Mouse (Mus musculus) lung, adult 18-20 months (tissue): ENCODE results near the gene Dhrs3.

ENCODE experiments used
- DNase-seq, 2 experiments: peaks; one replicate each; pipeline ENCODE4 v3.0.0; 2022; ENCODE audit warnings: mixed read lengths in 2 of 2

The Dhrs3 gene

DNA sequence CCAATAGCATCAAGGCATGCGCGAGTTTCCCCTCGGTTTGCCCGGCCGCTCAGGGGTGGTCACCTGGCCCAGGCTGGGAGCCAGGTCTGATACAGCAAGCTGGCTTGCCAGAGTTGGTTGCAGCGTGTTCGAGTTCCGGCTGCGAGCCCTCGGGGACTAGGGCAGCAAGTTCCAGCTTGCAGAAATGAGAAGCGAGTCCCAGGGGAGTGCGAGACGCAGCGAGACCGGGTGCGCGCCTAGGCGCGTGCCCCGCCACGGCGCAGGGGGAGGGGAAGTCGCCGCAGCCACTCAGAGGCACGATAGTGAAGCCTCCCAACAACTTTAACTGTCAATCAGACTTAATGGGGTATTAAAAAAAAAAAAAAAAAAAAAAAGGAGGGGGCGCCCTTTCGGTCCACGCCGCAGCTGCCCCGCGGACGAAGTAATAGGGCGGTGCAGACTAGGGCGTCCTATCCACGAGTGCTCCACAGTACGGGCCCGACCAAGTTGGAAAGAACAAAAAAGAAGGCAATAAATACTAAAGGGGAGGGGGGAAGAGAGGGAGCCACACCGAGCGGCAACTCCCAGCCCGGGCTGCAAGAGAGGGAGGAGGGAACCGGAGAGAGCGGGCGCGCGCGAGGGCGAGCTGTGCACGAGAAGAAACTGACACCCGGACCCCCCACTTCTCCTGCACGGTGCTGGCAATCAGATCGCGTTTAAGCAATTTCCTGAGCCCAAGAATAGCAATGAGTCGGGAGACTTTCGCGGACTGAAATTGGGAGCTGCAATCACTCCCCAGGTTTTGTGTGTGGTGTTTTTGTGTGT lies at the start of gene Dhrs3:
Gene Dhrs3, plus strand, starts transcription at position 695 of the 804 bp plus-strand sequence.
- DNase-seq, result peak; percentile 91 to 93

DNA sequence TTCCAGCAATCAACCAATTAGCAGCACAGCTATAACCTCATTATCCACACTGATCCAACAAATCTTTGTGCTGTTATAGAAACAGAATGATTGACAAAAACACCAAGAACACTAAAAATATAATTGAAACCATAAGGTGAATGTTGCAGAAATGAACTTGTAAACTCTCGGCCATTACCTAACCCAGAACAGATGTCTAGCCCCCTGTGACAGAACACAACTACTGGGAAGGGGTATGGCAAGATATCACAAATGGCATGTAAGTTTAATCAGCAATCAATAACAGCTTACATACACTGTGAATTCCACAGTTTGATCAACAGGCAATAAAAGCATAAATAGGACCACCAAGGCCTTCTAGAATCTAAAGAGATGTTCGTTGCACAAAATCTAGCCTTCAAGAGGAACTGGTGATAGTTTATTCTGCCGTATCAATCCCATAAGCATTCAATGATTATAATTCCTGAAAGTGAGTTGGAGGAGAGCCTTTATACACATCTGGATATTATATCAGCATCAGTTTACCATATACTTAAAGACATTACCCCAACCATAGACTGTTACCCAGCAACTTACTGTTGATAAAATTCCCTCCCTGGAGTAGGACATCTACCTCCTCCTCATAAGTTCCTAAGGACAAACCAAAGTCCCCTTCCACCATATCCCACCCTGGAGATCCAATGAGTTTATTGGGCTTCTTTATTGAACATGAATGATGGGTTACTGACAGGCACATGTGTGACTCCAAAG lies 30.7 kb upstream of the Dhrs3 start:
- DNase-seq, result no peak

DNA sequence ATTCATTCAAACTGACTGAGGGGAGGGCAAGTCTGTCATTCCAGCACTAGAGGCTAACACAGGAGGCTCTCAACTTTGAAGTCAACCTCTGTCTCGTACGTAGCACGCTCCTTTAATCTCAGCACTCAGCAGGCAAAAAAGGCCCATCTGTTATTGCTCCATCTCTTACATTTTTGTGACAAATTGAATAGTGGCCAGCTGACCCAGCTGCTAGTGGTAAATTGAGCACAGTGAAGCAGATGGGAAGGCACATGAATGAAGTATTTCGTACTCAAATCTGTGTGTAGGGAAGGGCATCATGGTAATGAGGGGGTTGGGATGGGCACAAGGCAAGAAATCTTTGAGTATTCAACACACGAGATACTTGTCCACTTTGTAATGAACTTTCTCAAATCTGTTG lies 24.7 kb upstream of the Dhrs3 start:
- DNase-seq, result no peak

DNA sequence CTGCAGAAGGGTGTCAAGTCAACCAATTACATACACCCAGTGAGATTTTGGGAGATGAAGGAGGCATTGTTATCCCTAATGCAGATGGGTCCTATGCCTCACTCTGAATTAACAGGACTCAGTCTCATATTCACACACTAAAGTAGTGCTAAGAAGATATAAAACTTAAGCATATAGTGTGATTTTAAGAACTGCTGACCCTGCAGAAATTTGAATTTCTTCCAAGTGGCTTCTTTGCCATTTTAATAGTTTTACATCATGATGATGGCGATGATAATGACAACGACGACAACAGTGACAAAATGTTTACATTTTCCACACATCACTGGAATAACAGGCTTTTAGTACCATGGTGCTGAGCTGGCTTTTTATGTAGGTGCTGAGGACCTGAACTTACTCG lies 24.0 kb upstream of the Dhrs3 start:
- DNase-seq, result no peak

DNA sequence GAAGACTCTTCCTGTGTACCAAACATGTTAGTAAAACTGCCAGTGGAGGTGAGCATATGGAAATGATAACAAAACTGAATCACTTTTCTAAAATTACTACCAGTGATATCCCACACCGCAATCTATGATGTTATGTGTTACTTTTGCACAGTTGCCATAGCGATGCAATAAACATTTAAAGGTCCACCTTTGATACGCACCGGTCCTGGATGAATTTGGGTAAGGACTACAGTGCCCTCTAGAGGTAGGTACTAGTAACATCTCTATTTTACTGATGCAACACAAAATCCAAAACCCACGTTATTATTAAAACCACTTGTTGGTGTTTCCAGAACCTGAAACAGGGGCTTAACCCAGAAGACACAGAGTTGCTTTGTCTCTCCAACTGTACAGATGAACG lies 19.7 kb upstream of the Dhrs3 start:
- DNase-seq, result no peak

DNA sequence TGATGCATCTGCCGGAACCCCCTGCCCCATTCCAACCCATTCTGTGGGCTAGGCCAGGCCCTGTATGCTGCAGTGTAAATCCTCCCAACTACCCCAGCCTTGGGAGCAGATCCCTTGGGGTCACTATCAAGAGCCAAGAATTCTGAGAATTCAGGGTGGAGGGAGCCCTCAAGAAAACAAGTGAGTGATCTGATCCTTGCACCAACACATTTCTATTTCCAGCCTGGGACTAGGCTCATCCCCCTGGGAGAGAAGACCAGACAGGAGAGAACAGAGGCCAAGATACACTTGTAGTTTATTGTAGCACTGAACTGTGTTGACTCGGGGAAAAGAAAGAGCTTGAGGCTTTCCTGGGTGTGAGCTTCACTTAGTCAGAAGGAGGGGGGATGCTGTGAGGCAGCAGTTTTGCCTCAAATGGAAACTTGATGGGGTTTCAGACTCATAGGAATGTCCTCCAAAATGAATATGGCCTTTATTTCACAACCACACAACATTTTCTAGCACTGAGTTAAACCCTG lies 17.0 kb upstream of the Dhrs3 start:
- no peak for DNase-seq

DNA sequence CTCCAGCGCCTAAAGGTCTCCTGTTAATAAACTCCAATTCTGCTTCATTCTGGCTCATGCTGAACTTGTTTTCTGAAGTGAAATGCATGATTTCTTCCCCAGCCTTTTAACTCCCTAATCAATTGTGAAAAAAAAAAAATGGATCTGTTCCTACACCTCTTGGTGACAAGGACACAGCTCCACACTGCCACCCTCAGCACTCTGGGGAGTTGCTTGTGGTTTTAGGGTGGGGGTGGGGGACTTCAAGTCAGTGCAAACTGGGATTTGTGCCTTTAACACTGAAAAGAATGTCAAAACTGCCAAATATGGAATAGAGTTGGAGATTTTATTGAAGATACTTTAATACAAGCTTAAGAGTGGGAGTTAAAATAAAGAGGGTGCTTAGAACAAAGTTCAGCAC lies 13.1 kb upstream of the Dhrs3 start:
- DNase-seq, result no peak

DNA sequence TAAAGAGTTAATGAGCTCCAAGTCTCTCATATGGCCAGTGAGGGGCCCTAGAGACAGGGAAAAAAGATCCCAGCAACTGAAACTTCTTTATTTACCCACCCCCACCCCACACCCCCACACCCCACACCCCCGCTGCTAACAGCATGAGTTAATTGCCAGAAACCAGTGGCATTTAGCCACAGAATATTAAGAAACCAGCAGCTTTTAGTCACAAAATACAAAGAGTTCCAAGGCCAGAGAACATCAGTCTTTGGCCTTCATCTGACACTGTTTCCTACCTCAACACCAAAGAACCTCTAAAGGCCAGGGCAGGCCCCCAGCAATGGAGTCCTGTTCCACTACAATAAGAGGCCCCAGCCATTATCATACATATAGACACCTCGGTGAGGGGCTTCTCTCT lies 11.3 kb upstream of the Dhrs3 start:
- DNase-seq, result no peak

DNA sequence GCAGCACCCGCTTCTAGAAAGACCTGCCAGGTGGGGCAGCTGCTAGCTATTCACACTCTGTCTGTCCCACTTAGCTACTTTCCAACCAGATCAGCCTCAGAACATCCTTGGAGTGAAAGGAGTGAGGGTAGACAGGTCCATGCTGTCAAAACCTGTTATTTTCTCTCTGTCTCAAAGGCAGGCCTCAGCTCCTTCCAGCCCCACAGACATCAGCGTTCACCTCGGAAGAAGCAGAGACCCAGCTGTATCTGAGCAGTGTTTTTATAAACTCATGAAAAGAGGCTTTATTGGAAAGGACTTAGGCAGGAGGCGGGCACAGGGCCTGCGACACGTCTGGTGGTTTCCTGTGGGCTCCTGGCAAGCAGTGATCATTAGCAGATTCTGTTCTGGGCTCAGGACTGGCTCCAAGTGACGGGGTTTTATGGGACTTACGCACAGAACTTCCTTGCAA lies 9.7 kb upstream of the Dhrs3 start:
- no peak for DNase-seq

DNA sequence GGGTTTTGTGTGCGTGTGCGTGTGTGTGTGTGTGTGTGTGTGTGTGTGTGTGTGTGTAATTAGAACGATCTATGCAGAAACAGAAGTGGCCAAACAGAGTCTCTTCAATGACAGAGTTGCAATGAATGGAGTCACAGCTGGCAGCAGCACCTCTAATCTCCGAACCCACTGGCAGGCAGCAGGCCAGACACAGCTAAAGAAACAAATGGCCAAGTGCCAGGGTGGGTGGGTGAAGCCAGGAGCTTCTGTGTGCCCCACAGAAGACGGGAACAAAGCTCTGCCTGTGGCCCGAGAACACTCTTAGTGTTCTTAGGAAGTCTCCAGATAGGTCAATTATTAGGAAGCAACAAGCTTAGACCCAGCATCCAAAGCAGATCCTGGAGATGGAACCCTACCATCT lies 6.2 kb upstream of the Dhrs3 start:
- no peak for DNase-seq

DNA sequence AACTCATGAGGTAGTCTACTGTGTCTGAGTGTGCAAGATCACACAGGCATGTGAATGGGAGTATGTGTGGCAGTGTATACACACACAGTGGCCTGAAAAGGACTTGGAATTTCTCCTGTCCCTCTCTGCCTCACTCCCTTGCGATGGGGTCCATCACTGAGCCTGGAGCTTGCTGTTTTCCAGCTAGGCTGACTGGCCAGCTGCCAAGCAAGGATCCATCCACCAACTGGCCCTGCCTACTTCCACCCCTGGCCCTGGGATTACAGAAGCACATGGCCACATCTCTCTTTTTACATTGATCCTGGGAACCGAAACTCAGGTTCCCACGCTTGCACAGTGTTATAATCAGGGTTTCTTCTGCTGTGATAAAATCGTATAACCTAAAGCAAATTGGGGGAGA lies 3.9 kb upstream of the Dhrs3 start:
- no peak for DNase-seq

DNA sequence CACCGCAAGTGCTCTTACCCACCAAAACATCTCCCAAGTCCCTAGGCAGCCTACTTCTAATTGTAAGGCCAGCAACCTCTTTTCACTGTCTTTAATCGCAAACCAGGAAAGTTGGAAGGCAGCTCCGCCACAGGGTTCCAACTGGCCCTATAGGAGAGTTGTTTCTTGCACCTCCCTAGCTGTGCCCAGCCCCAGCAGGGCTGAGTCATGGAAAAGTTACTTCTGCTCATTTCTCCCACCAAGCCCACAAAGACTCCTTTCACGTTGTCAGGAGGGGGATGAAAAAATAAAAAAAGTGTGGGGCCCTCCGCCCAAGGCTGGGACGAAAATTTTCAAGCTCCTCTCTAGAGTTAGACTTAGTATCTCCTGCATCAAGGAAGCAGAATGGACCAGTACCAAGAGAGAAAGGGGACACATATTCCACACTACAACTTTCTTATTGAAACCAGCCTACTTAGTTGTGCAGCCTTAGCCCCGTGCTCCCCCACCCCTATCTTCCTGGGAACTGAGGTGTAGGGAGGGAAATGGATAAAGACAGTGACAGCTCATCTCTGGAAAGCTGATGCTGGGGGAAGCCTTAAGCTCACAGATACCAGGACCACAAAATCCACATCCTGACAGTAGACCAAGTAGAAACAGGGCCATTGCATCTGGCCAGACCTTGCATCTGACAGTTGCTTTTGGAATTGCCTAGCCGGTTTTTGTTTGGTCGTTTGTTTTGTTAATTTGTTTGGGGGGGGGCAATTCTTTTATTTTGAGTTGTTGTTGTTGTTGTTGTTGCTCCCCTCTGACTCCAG lies 2.9 kb upstream of the Dhrs3 start:
- no peak for DNase-seq

DNA sequence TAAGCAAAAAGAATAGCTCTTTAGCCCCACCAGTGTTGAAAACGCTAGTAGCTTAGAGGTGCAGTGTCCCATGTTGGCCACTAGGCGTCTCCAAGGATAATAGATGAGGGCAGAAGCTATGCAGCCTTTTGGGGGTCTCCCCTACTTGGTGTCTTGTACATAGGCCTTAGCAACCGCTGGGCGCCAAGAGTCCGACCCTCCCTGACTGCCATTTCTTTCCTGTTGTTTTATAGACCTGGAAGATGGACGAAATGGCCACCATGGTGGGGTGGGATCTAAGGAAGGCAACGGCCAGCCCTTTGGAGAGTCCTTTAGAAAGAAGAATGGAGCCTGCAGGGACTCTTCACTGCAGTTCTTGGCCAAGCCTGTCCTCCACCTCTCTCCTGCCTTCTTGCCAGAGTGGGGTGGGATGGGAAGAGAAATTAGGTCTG lies 1.9 kb upstream of the Dhrs3 start:
- peak; percentile 62 to 71 for DNase-seq

DNA sequence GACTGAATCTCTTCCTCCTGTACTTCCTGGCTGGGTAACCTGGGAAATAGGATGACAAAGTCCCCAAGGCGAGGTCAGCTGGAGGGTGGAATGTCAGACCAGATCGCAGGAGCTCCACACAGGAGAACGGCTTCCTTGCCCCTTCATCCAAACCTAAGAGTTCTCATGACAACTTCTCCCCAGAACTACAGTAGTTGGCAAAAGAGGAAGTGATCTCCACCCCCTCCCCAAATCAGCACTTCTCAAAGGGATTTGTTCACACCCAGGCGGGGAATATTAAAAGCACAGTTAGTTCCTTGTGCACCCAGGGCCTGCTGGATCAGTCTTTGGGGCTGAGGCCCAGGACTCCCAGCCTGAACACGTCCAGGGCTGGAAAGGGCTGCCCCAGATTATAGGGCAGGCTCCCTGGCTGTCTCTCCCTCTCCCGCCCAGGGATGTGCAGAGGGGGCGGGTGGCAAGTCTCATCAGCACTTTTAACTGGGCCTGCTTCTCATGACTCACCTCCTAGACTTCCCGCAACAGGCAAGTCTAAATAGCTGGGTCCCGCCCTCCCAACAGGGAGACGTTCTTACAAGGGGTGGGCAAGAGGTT lies 1.4 kb upstream of the Dhrs3 start:
- peak; percentile 66 to 75 for DNase-seq

DNA sequence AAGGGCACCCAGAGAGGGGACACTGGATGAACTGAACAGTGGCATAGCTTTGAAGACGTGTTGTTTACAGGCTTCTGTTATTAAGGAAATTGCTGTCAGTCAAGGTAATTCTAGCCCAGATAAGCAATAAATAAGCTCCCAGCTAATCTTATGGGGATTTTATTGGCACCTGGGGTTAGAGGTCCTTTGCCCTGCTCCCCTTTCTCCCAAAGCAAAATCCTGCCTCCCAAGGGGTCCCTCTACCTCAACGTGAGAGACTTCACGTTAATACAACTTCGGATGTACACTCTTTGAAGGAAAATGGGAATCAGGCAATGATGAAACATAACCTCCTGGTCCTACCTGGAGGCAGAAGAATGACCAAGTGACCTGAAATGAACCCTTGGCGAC lies 889 bp upstream of the Dhrs3 start:
- no peak for DNase-seq

DNA sequence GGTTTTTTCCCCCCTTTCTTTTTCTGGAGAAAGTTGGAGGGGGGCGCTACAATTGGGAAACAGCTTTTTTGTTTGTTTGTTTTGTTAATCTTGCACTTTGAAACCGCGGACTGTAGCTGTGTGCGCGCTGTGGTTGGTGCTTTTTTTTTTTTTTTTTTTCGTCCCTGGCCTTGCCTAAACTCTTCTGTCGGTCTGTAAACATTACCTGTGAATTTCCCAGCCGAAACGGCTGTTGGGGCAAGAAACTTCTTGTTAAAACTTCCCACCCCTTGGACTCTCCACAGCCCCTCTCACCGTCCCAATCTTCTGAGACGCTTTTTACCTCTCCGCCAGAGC lies 278 bp downstream of the Dhrs3 start:
- no peak for DNase-seq

DNA sequence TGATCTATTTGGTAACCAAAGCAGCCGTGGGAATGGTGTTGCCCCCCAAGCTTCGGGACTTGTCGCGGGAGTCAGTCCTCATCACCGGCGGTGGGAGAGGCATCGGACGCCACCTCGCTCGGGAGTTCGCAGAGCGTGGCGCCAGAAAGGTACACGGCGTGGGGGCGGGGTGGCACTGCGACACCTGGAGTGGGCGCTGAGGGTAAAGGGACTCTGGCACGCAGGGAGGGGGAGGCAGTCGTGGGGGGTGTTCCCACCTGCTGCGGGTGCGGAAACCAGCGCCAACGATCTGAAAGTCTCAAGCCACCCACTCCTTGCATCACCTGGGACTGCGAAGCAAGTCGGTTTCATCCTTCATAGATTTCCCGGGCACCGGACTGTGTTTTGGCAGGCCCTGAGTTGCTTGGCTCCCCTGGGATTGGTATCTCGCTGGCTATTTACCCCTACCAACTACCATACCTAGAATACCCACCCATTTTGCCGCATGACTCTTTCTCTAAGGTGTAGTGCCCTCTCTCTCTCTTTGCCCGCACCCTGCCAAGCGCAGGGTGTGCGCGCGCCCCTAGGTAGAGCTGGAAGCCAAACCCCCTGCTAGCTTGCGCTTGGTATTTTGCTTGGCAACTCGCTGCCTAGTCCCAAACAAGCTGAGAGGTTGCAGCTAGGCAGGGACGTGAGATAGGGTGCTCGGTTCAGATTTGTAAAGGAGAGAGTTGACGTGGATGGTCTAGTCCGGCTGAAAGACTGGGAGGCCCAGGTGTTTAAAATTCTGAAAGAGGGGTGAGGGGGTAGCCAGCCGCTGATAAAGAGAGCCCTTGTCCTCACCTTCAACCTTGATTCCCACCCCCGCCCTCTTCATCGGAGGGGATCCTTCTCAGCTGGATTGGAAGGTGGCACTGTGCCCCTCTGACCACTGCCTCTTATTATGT lies 1.2 kb downstream of the Dhrs3 start:
- DNase-seq, result peak; percentile 77 to 83

DNA sequence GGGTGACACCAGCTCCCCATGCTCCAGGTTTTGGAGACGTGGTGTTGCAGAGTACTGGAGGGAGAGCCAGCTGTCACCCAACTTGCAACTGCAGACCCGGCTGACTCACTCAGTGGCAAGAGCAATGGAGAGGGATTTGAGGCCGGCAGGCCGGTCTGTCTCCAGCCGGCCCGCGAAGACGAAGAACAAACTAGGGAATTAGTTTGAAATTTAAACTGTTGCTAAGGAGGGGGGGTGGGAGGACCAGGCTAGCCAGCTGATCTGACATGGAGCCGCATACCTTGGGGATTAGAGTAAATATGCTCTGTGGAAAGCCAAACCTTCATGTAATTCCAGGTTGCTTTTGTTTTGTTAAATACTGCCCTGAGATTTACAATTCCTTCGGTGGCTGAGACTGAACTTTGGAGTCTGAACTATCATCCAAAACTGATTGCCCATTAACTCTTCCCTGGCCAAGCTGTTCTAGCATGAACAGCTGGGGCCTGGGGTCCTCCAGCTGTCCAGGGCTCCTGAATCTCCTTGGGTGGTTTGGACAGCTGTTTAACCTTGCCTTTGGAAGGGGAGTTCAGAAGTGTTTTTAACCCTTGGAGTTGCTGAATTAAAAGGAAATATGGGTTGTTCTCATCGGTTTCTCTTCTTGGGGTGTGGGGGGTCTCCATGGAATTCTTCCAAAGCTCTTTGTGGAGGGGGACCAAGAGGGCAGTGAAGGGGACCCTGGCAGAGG lies 2.0 kb downstream of the Dhrs3 start:
- peak; percentile 53 to 62 for DNase-seq

DNA sequence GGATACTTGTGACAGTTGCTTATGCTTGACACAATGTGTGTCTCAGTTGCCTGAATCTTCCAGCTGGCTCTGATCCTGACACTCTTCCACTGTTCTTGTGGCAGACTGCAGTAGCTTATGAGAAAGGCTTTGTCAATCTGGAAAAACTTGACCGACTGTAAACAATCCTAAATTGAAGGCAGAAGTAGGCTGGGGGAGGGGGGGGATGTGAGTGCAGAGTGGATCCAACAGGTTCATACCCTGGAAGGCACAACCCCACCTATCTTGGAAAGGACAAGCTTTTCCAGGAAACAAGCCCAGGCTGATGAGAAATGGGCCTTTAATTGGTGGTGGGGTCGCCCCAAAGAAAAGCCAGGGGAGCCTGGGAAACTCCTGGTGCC lies 2.6 kb downstream of the Dhrs3 start:
- peak; percentile 45 to 75 for DNase-seq

DNA sequence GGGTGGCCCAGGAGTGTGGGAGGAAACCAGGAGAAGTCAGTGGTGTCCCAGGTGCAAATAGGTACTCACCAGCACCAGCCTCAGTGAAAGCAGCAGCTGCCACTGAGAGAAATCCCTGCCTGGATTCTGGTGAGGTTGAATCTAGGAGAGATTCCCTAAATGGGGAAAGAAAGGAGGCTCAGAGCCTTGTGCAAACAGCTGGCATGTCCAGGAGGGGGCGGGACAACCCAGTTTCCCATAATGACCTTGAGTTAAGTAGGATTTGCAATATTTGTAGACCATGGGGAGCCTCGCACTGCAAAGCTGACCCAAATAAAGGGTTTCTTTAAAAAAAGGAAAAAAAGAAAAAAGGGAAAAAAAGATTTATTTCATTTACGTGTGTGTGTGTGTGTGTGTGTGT lies 3.7 kb downstream of the Dhrs3 start:
- DNase-seq, result peak; percentile 80 to 83

DNA sequence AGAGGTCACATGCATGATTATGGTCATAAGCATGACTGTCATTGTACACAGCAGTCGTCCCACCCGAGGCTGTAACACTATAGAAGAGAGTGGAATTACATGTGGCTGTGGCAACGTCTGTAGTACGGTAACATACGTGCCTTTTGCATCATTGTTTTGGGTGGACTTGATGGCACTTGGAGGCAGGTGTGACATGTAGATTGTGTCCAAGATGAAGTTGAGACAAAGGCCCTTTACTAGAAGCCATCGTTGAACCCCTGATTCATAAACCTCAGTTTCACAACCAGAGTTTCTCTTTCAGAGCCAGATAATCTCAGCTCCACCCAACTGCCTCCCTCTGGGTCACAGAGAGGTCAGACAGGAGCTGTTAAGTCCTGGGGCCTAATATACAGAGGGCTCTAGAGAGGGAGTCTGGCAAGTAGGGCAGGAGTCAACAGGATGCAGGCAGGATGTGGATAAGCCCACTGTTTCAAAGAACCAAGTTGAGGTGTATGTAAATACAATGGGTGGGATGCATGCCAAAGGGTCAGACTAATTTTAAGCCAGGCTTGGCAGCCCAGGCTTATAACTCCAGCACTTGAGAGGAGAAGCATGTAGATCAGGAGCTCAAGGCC lies 5.5 kb downstream of the Dhrs3 start:
- DNase-seq, result peak; percentile 83 to 89
